Mouse (Mus musculus) heart, postnatal 0 days (tissue): ENCODE measurements around the gene Cdpf1.

Source experiments
- CTCF ChIP-seq: IDR thresholded peaks from 2 replicates; pipeline ENCODE4 v1.5.1; 2016; ENCODE audit warnings: antibody characterized with exemption, control low read depth, low read depth
- EP300 ChIP-seq: IDR thresholded peaks from 2 replicates; pipeline ENCODE4 v1.6.1; 2016; ENCODE audit warnings: antibody characterized with exemption, low read depth

DNA sequence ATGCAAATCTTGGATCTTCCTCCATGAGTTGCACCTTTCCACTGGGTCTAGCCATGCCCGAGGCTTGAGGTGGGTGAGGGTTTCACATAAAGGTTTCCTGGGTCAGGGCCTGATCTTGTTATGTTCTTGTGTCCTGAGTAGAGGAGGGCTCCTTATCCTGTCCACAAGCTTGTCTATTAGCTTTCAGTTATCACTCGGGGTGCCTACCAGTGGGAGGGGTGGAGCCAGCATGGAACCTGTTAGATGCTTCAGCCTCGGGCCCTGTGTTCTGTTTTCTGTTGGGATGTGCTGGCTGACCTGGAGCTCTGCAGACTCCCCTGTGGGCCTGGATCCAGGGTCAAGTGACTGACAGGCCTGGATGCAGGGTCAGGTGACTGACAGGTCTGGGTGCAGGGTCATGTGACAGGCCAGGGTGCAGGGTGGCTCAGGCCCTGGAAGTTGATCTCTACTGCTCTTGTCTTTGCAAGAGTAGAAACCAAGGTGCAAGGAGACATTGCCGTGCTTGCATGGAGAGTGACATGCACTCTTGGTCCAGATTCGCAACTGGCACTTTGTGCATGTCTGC lies 30.4 kb upstream of the Cdpf1 start:
- no peak for TF ChIP-seq CTCF
- no peak for TF ChIP-seq EP300
